ENCODE assay signal across 20 mouse cellular contexts in the genomic region with DNA sequence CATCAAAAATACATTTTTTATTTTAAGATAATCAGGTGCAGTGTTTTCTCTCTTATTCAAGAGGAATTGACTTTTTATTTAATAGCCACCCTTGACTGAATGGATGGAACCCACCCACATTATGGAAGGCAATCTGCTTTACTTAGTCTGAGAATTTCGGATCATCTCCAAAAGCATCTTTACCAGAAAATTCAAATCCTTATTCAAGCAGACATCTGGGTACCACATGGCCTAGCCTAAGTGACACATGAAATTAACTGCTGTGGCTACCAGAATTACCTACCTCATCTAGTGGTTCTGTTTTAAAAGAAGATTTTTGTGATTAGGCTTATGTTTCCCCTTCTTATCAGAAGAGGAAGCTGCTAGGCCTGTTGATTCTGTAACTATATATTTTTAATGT.
"Had no signal": no experiment of that assay in that cellular context is flagged by ENCODE, and none has a peak within 500 bp of the region (broad histone marks: within the 10 kb centered on the region; RNA-seq: fewer than 3 reads in every experiment).

No protein-coding gene starts in this region.

- H3K9ac ChIP-seq: lung, embryonic 15.5 days; midbrain, embryonic 12.5 days; neural tube, embryonic 13.5 days; neural tube, embryonic 15.5 days had no signal

- H3K36me3 ChIP-seq: lung, embryonic 15.5 days; midbrain, embryonic 10.5 days; midbrain, embryonic 12.5 days; neural tube, embryonic 13.5 days; neural tube, embryonic 15.5 days had no signal

- H3K9me3 ChIP-seq: lung, embryonic 15.5 days; midbrain, embryonic 10.5 days; midbrain, embryonic 12.5 days; neural tube, embryonic 13.5 days; neural tube, embryonic 15.5 days had no signal

- ATAC-seq: lung, postnatal 0 days; midbrain, embryonic 16.5 days had no signal

- H3K4me2 ChIP-seq: lung, embryonic 15.5 days; midbrain, embryonic 12.5 days; neural tube, embryonic 13.5 days; neural tube, embryonic 15.5 days had no signal

- H3K27ac ChIP-seq: lung, embryonic 15.5 days; midbrain, embryonic 10.5 days; midbrain, embryonic 12.5 days; neural tube, embryonic 13.5 days; neural tube, embryonic 15.5 days had no signal

- H3K4me1 ChIP-seq: midbrain, embryonic 10.5 days; midbrain, embryonic 12.5 days; neural tube, embryonic 13.5 days; neural tube, embryonic 15.5 days had no signal

- H3K27me3 ChIP-seq: lung, embryonic 15.5 days; midbrain, embryonic 12.5 days; neural tube, embryonic 13.5 days; neural tube, embryonic 15.5 days had no signal

- DNase-seq: lung, adult 2 months; lung, postnatal 14 days; lung, postnatal 36 days; midbrain, embryonic 14.5 days; retina, postnatal 1 day; right cerebral cortex, adult 18-20 months; right cerebral cortex, postnatal 25 days; right cerebral cortex, postnatal 4 days; spleen, adult 18-20 months; thymus, adult 18-20 months; thymus, postnatal 14 days; thymus, postnatal 36 days had no signal

- H3K4me3 ChIP-seq: lung, embryonic 15.5 days; midbrain, embryonic 10.5 days; midbrain, embryonic 12.5 days; myocyte; neural tube, embryonic 13.5 days; neural tube, embryonic 15.5 days had no signal
